Mouse (Mus musculus) MEL (cell line): ENCODE data around the gene Gtf2h2.

Source experiments
- CHD1 ChIP-seq: IDR thresholded peaks from 2 replicates; pipeline ENCODE4 v1.6.1; 2012; ENCODE audit warnings: low read depth, mild to moderate bottlenecking, inconsistent platforms, low read length, improper control_type of control experiment
- CTCF ChIP-seq, 3 experiments: IDR thresholded peaks in 2 of 3; conservative IDR thresholded peaks in 1 of 3; 2 replicates each; pipeline ENCODE4 v1.5.1; 2011 to 2012; ENCODE audit warnings: low read length in 3 of 3, low read depth in 2 of 3, mild to moderate bottlenecking in 2 of 3, improper control_type of control experiment in 1 of 3, inconsistent platforms in 1 of 3, mixed read lengths in 1 of 3, moderate library complexity in 1 of 3; ENCODE audit not compliant: control insufficient read depth in 1 of 3, insufficient read depth in 1 of 3, poor library complexity in 1 of 3, severe bottlenecking in 1 of 3
- ETS1 ChIP-seq: IDR thresholded peaks from 2 replicates; pipeline ENCODE4 v1.6.1; 2012; ENCODE audit warnings: low read depth, mild to moderate bottlenecking, inconsistent platforms, low read length, improper control_type of control experiment, moderate library complexity
- GABPA ChIP-seq: IDR thresholded peaks from 2 replicates; pipeline ENCODE4 v1.6.1; 2012; ENCODE audit warnings: low read depth, mild to moderate bottlenecking, inconsistent platforms, low read length, improper control_type of control experiment, moderate library complexity
- GATA1 ChIP-seq: IDR thresholded peaks from 2 replicates; pipeline ENCODE4 v1.6.1; 2011; ENCODE audit warnings: low read depth, low read length, improper control_type of control experiment
- MAZ ChIP-seq: IDR thresholded peaks from 2 replicates; pipeline ENCODE4 v1.6.1; 2012; ENCODE audit warnings: low read depth, mild to moderate bottlenecking, inconsistent platforms, low read length, improper control_type of control experiment
- UBTF ChIP-seq: IDR thresholded peaks from 2 replicates; pipeline ENCODE4 v1.6.1; 2012; ENCODE audit warnings: low read depth, mild to moderate bottlenecking, inconsistent platforms, low read length, improper control_type of control experiment, moderate library complexity, borderline replicate concordance; ENCODE audit not compliant: insufficient read depth

DNA sequence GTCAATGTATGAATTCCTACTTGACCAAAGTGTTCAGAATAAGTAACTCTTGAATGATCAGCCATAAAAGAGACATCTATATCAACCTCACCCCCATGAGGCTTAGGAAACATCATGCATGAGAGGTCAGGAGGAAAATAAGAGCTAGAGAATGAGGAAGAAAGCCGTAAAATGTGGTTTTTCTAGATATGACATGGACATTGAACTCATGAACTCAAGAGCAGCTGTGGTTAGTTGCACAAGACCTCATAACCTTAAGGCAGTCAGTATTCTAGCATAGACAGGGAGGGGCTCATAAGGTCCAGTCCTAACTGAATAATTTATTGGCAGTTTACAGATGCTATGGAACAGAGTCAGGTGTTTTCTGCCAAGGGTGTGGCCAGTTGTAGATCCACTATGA lies 42.9 kb downstream of the Gtf2h2 start:
- TF ChIP-seq CTCF (IDR thresholded peaks at IDR 0.05 in 2 of 3, conservative IDR thresholded peaks at IDR 0.05 in 1 of 3; ENCODE audit: control insufficient read depth in 1 of 3, insufficient read depth in 1 of 3, low read depth in 2 of 3, low read length in 3 of 3, poor library complexity in 1 of 3, severe bottlenecking in 1 of 3) (no peak), UBTF (no peak), GATA1 (no peak), MAZ (no peak), CHD1 (no peak), ETS1 (no peak), GABPA (no peak)
